Mouse (Mus musculus): Measurements from ENCODE around the gene Mllt6. TPM values are rescaled to one million over a fixed set of nuclear protein-coding genes. Genes with fewer than 3 reads are reported as not detected.
"Not testable (repeated sequence)": the region's sequence is repeated elsewhere in the genome, so short reads cannot be mapped to it uniquely, and the experiment has no call there.

The Mllt6 gene
- polyA plus RNA-seq, 1 experiment from 2014 or later = 3.3 TPM

GRCm38 (mm10) chr11:97635468-97636019, 27.7 kb upstream of the Mllt6 start:
- H3K36me3 ChIP-seq (ENCODE audit: control insufficient read depth, insufficient read depth, low read length) = no peaks in the 10 kb centered on the region
- H3K9ac ChIP-seq (ENCODE audit: low read depth, low read length) = no peak overlapping the region
- H3K4me2 ChIP-seq = no peak overlapping the region
- H3K27me3 ChIP-seq (ENCODE audit: control insufficient read depth, insufficient read depth, low read length) = peaks cover 13% of the 10 kb centered on the region
- no peak overlapping the region for H3K4me3 ChIP-seq (ENCODE audit: low read depth, low read length)
- H3K27ac ChIP-seq (ENCODE audit: low read depth, low read length) = no peak overlapping the region
- H3K9me3 ChIP-seq (replicated peaks; ENCODE audit: control insufficient read depth, low read length) = no peaks in the 10 kb centered on the region
- WGBS (ENCODE audit: insufficient replicate concordance) = 70% methylated on average over 11 of the region's 11 CpGs
- no peaks in the 10 kb centered on the region for H3K4me1 ChIP-seq (ENCODE audit: control insufficient read depth, insufficient read depth, low read length)
- ATAC-seq (replicated peaks; ENCODE audit: insufficient number of reproducible peaks, low FRiP score, low TSS enrichment) = no peak

- H3K36me3 ChIP-seq (ENCODE audit: control insufficient read depth, insufficient read depth, low read length) = no peaks in the 10 kb centered on the region
- WGBS (ENCODE audit: insufficient replicate concordance) = 48% methylated on average over 8 of the region's 8 CpGs
- no peaks in the 10 kb centered on the region for H3K9me3 ChIP-seq (replicated peaks; ENCODE audit: control insufficient read depth, low read length)
- H3K9ac ChIP-seq (ENCODE audit: low read depth, low read length) = no peak overlapping the region
- H3K4me2 ChIP-seq = no peak overlapping the region
- H3K27me3 ChIP-seq (ENCODE audit: control insufficient read depth, insufficient read depth, low read length) = no peaks in the 10 kb centered on the region
- no peak overlapping the region for H3K4me3 ChIP-seq (ENCODE audit: low read depth, low read length)
- H3K27ac ChIP-seq (ENCODE audit: low read depth, low read length) = no peak overlapping the region
- ATAC-seq (replicated peaks; ENCODE audit: insufficient number of reproducible peaks, low FRiP score, low TSS enrichment) = no peak
- no peaks in the 10 kb centered on the region for H3K4me1 ChIP-seq (ENCODE audit: control insufficient read depth, insufficient read depth, low read length)
Measured at GRCm38 (mm10) chr11:97641668-97642067, 21.5 kb upstream of the Mllt6 start.

GRCm38 (mm10) chr11:97642746-97643145, 20.5 kb upstream of the Mllt6 start:
- ATAC-seq (replicated peaks; ENCODE audit: insufficient number of reproducible peaks, low FRiP score, low TSS enrichment) = no peak
- WGBS (ENCODE audit: insufficient replicate concordance) = 37% methylated on average over 2 of the region's 2 CpGs

GRCm38 (mm10) chr11:97643380-97644055, 19.7 kb upstream of the Mllt6 start:
- Histone ChIP-seq H3K27me3 (ENCODE audit: control insufficient read depth, insufficient read depth, low read length) (no peaks in the 10 kb centered on the region), H3K9ac (ENCODE audit: low read depth, low read length) (no peak overlapping the region), H3K36me3 (ENCODE audit: control insufficient read depth, insufficient read depth, low read length) (no peaks in the 10 kb centered on the region), H3K4me2 (no peak overlapping the region), H3K4me1 (ENCODE audit: control insufficient read depth, insufficient read depth, low read length) (no peaks in the 10 kb centered on the region), H3K27ac (ENCODE audit: low read depth, low read length) (no peak overlapping the region), H3K9me3 (replicated peaks; ENCODE audit: control insufficient read depth, low read length) (no peaks in the 10 kb centered on the region), H3K4me3 (ENCODE audit: low read depth, low read length) (no peak overlapping the region)
- WGBS (ENCODE audit: insufficient replicate concordance) = 62% methylated on average over 8 of the region's 8 CpGs
- no peak for ATAC-seq (replicated peaks; ENCODE audit: insufficient number of reproducible peaks, low FRiP score, low TSS enrichment)

More at GRCm38 (mm10) chr11:97642746-97643145, 20.5 kb upstream of the Mllt6 start:
- no peaks in the 10 kb centered on the region for H3K27me3 ChIP-seq (ENCODE audit: control insufficient read depth, insufficient read depth, low read length)
- no peaks in the 10 kb centered on the region for H3K9me3 ChIP-seq (replicated peaks; ENCODE audit: control insufficient read depth, low read length)
- H3K9ac ChIP-seq (ENCODE audit: low read depth, low read length) = no peak overlapping the region
- no peak overlapping the region for H3K27ac ChIP-seq (ENCODE audit: low read depth, low read length)
- H3K36me3 ChIP-seq (ENCODE audit: control insufficient read depth, insufficient read depth, low read length) = no peaks in the 10 kb centered on the region
- no peaks in the 10 kb centered on the region for H3K4me1 ChIP-seq (ENCODE audit: control insufficient read depth, insufficient read depth, low read length)
- no peak overlapping the region for H3K4me2 ChIP-seq
- H3K4me3 ChIP-seq (ENCODE audit: low read depth, low read length) = no peak overlapping the region

- Histone ChIP-seq H3K27ac (ENCODE audit: low read depth, low read length) (no peak overlapping the region), H3K27me3 (ENCODE audit: control insufficient read depth, insufficient read depth, low read length) (no peaks in the 10 kb centered on the region), H3K4me2 (no peak overlapping the region), H3K36me3 (ENCODE audit: control insufficient read depth, insufficient read depth, low read length) (no peaks in the 10 kb centered on the region), H3K9me3 (replicated peaks; ENCODE audit: control insufficient read depth, low read length) (no peaks in the 10 kb centered on the region), H3K4me3 (ENCODE audit: low read depth, low read length) (no peak overlapping the region), H3K9ac (ENCODE audit: low read depth, low read length) (no peak overlapping the region), H3K4me1 (ENCODE audit: control insufficient read depth, insufficient read depth, low read length) (no peaks in the 10 kb centered on the region)
- 2% methylated on average over 6 of the region's 6 CpGs for WGBS (ENCODE audit: insufficient replicate concordance)
- no peak for ATAC-seq (replicated peaks; ENCODE audit: insufficient number of reproducible peaks, low FRiP score, low TSS enrichment)
Measured at GRCm38 (mm10) chr11:97644834-97645233, 18.4 kb upstream of the Mllt6 start.

- WGBS (ENCODE audit: insufficient replicate concordance) = 60% methylated on average over 4 of the region's 4 CpGs
- ATAC-seq (replicated peaks; ENCODE audit: insufficient number of reproducible peaks, low FRiP score, low TSS enrichment) = not testable (repeated sequence)
Measured at GRCm38 (mm10) chr11:97648541-97648940, 14.7 kb upstream of the Mllt6 start.

GRCm38 (mm10) chr11:97650341-97650740, 12.9 kb upstream of the Mllt6 start:
- no peak overlapping the region for H3K9ac ChIP-seq (ENCODE audit: low read depth, low read length)
- H3K36me3 ChIP-seq (ENCODE audit: control insufficient read depth, insufficient read depth, low read length) = no peaks in the 10 kb centered on the region
- no peak for ATAC-seq (replicated peaks; ENCODE audit: insufficient number of reproducible peaks, low FRiP score, low TSS enrichment)
- no peaks in the 10 kb centered on the region for H3K9me3 ChIP-seq (replicated peaks; ENCODE audit: control insufficient read depth, low read length)
- no peaks in the 10 kb centered on the region for H3K4me1 ChIP-seq (ENCODE audit: control insufficient read depth, insufficient read depth, low read length)
- H3K4me2 ChIP-seq = no peak overlapping the region
- H3K27me3 ChIP-seq (ENCODE audit: control insufficient read depth, insufficient read depth, low read length) = no peaks in the 10 kb centered on the region
- no peak overlapping the region for H3K27ac ChIP-seq (ENCODE audit: low read depth, low read length)
- WGBS (ENCODE audit: insufficient replicate concordance) = 66% methylated on average over 5 of the region's 5 CpGs
- H3K4me3 ChIP-seq (ENCODE audit: low read depth, low read length) = no peak overlapping the region

More at GRCm38 (mm10) chr11:97648541-97648940, 14.7 kb upstream of the Mllt6 start:
- not testable (repeated sequence) for H3K36me3 ChIP-seq (ENCODE audit: control insufficient read depth, insufficient read depth, low read length); H3K4me1 ChIP-seq (ENCODE audit: control insufficient read depth, insufficient read depth, low read length); H3K27me3 ChIP-seq (ENCODE audit: control insufficient read depth, insufficient read depth, low read length); H3K27ac ChIP-seq (ENCODE audit: low read depth, low read length); H3K4me3 ChIP-seq (ENCODE audit: low read depth, low read length); H3K9me3 ChIP-seq (replicated peaks; ENCODE audit: control insufficient read depth, low read length); H3K4me2 ChIP-seq; H3K9ac ChIP-seq (ENCODE audit: low read depth, low read length)

GRCm38 (mm10) chr11:97653376-97653775, 9.8 kb upstream of the Mllt6 start:
- not testable (repeated sequence) for H3K4me2 ChIP-seq

GRCm38 (mm10) chr11:97654210-97654609, 9.0 kb upstream of the Mllt6 start:
- H3K9ac ChIP-seq (ENCODE audit: low read depth, low read length) = no peak overlapping the region
- no peaks in the 10 kb centered on the region for H3K27me3 ChIP-seq (ENCODE audit: control insufficient read depth, insufficient read depth, low read length)
- no peak overlapping the region for H3K27ac ChIP-seq (ENCODE audit: low read depth, low read length)
- no peak overlapping the region for H3K4me2 ChIP-seq
- peaks cover 21% of the 10 kb centered on the region for H3K4me1 ChIP-seq (ENCODE audit: control insufficient read depth, insufficient read depth, low read length)
- ATAC-seq (replicated peaks; ENCODE audit: insufficient number of reproducible peaks, low FRiP score, low TSS enrichment) = no peak
- no peak overlapping the region for H3K4me3 ChIP-seq (ENCODE audit: low read depth, low read length)
- H3K36me3 ChIP-seq (ENCODE audit: control insufficient read depth, insufficient read depth, low read length) = no peaks in the 10 kb centered on the region
- H3K9me3 ChIP-seq (replicated peaks; ENCODE audit: control insufficient read depth, low read length) = no peaks in the 10 kb centered on the region
- WGBS (ENCODE audit: insufficient replicate concordance) = 89% methylated on average over 2 of the region's 2 CpGs

More at GRCm38 (mm10) chr11:97653376-97653775, 9.8 kb upstream of the Mllt6 start:
- not testable (repeated sequence) for H3K9me3 ChIP-seq (replicated peaks; ENCODE audit: control insufficient read depth, low read length); H3K27me3 ChIP-seq (ENCODE audit: control insufficient read depth, insufficient read depth, low read length); H3K27ac ChIP-seq (ENCODE audit: low read depth, low read length); H3K9ac ChIP-seq (ENCODE audit: low read depth, low read length); H3K36me3 ChIP-seq (ENCODE audit: control insufficient read depth, insufficient read depth, low read length); H3K4me3 ChIP-seq (ENCODE audit: low read depth, low read length); ATAC-seq (replicated peaks; ENCODE audit: insufficient number of reproducible peaks, low FRiP score, low TSS enrichment)
- WGBS (ENCODE audit: insufficient replicate concordance) = 92% methylated on average over 11 of the region's 11 CpGs
- peaks cover 14% of the 10 kb centered on the region for H3K4me1 ChIP-seq (ENCODE audit: control insufficient read depth, insufficient read depth, low read length)
